ENCODE assay signal across 9 mouse cellular contexts in genomic region chr15:89547321-89547720, GRCm38 (mm10). TPM values are rescaled to one million over a fixed set of nuclear protein-coding genes. Genes with fewer than 3 reads are reported as not detected.
DNase-seq lines count a peak whose midpoint lies in the region; ATAC-seq and TF ChIP-seq lines count a peak whose summit lies in the region.
"Had no signal": no experiment of that assay in that cellular context is flagged by ENCODE, and none has a peak within 500 bp of the region (broad histone marks: within the 10 kb centered on the region; RNA-seq: fewer than 3 reads in every experiment).

No protein-coding gene starts in this region.

- no peak for DNase-seq in heart, adult 8-10 months (ENCODE audit: low spot score)
- no peak for DNase-seq in layer of hippocampus, postnatal 14 days (ENCODE audit: low spot score in 2 of 2)
- no peak for DNase-seq in kidney, postnatal 4 days
- DNase-seq in left cerebral cortex, postnatal 10 days (ENCODE audit: extremely low spot score in 1 of 2, low spot score in 2 of 2), result no peak

- 0 out of 4 replicates have a peak, but pooled peaks cover 0 to 3% of the 10 kb centered on the region in 2 experiments for H3K4me1 ChIP-seq in heart, embryonic 14.5 days (ENCODE audit: control insufficient read depth in 2 of 2, insufficient read depth in 2 of 2, low read length in 2 of 2)
- H3K4me1 ChIP-seq in ES-Bruce4 (ENCODE audit: control insufficient read depth, insufficient read depth, low read length), result no peaks in the 10 kb centered on the region
- peaks cover 20% of the 10 kb centered on the region for H3K4me1 ChIP-seq in forebrain, embryonic 13.5 days
- peaks cover 13% of the 10 kb centered on the region for H3K4me1 ChIP-seq in limb, embryonic 12.5 days (replicated peaks)

- no peak overlapping the region for H3K27ac ChIP-seq in heart, embryonic 14.5 days (replicated peaks in 1 of 2; ENCODE audit: control insufficient read depth in 1 of 2, insufficient read depth in 1 of 2, low read depth in 2 of 2, low read length in 2 of 2)
- H3K27ac ChIP-seq in ES-Bruce4 (ENCODE audit: insufficient read depth, low read length), result no peak overlapping the region
- no peak overlapping the region for H3K27ac ChIP-seq in forebrain, embryonic 13.5 days
- no peak overlapping the region for H3K27ac ChIP-seq in limb, embryonic 12.5 days
- H3K27ac ChIP-seq: liver, embryonic 14.5 days had no signal

- H3K4me2 ChIP-seq in heart, embryonic 14.5 days (ENCODE audit: low read length), result peak overlapping the region; percentile 81
- H3K4me2 ChIP-seq in forebrain, embryonic 13.5 days, result peak overlapping the region; percentile 62
- peak overlapping the region; percentile 62 for H3K4me2 ChIP-seq in limb, embryonic 12.5 days

- intact Hi-C loops in left cerebral cortex, postnatal 10 days (cut with DNase I), result no loop called here

- TF ChIP-seq EP300 in ES-Bruce4 (IDR thresholded peaks at IDR 0.05; ENCODE audit: insufficient read depth, low read depth, low read length), result no peak

- H3K4me3 ChIP-seq in heart, embryonic 14.5 days (ENCODE audit: control insufficient read depth in 1 of 2, insufficient read depth in 1 of 2, low read depth in 1 of 2, low read length in 2 of 2), result peak overlapping the region in 1 of 2 experiments; percentile 44; a peak in 2 of 4 replicates
- peak overlapping the region; percentile 61; the same call in 1 of the 2 replicates for H3K4me3 ChIP-seq in ES-Bruce4 (ENCODE audit: low read depth, low read length)
- H3K4me3 ChIP-seq in forebrain, embryonic 13.5 days, result peak overlapping the region; percentile 35
- H3K4me3 ChIP-seq in limb, embryonic 12.5 days (replicated peaks), result peak overlapping the region; percentile 35

- TF ChIP-seq POLR2A in ES-Bruce4 (IDR thresholded peaks at IDR 0.05; ENCODE audit: insufficient read depth, low read length), result no peak

- no peak overlapping the region for H3K9ac ChIP-seq in heart, embryonic 14.5 days (ENCODE audit: low read length)
- peak overlapping the region; percentile 64 for H3K9ac ChIP-seq in ES-Bruce4 (ENCODE audit: low read depth, poor library complexity, severe bottlenecking)
- H3K9ac ChIP-seq in forebrain, embryonic 13.5 days, result no peak overlapping the region
- H3K9ac ChIP-seq in limb, embryonic 12.5 days (replicated peaks), result peak overlapping the region; percentile 47; the same call in 1 of the 2 replicates
- H3K9ac ChIP-seq: liver, embryonic 14.5 days had no signal

- peaks cover 22% of the 10 kb centered on the region for H3K27me3 ChIP-seq in heart, embryonic 14.5 days (ENCODE audit: control insufficient read depth, insufficient read depth, low read length)
- no peaks in the 10 kb centered on the region for H3K27me3 ChIP-seq in ES-Bruce4 (ENCODE audit: control insufficient read depth, insufficient read depth, low read length, poor library complexity, severe bottlenecking)
- peaks cover 23% of the 10 kb centered on the region for H3K27me3 ChIP-seq in forebrain, embryonic 13.5 days
- H3K27me3 ChIP-seq in limb, embryonic 12.5 days, result peaks cover 41% of the 10 kb centered on the region

- H3K36me3 ChIP-seq in heart, embryonic 14.5 days (ENCODE audit: control insufficient read depth, insufficient read depth, low read length), result peaks cover 22% of the 10 kb centered on the region
- no peaks in the 10 kb centered on the region for H3K36me3 ChIP-seq in ES-Bruce4 (ENCODE audit: control insufficient read depth, insufficient read depth, low read length, poor library complexity, severe bottlenecking)
- H3K36me3 ChIP-seq in forebrain, embryonic 13.5 days (ENCODE audit: poor library complexity, severe bottlenecking), result peaks cover 28% of the 10 kb centered on the region
- peaks cover 44% of the 10 kb centered on the region for H3K36me3 ChIP-seq in limb, embryonic 12.5 days

- no peaks in the 10 kb centered on the region for H3K9me3 ChIP-seq in heart, embryonic 14.5 days (ENCODE audit: control insufficient read depth, low read length)
- peaks cover 11% of the 10 kb centered on the region; the same call in 1 of the 2 replicates for H3K9me3 ChIP-seq in ES-Bruce4 (replicated peaks; ENCODE audit: control insufficient read depth, insufficient read depth, low read length, poor library complexity, severe bottlenecking)
- no peaks in the 10 kb centered on the region for H3K9me3 ChIP-seq in forebrain, embryonic 13.5 days (replicated peaks)
- H3K9me3 ChIP-seq in limb, embryonic 12.5 days, result no peaks in the 10 kb centered on the region

- TF ChIP-seq CTCF in ES-Bruce4 (IDR thresholded peaks at IDR 0.05; ENCODE audit: low read depth, low read length), result no peak

- 49% methylated on average over 8 of the region's 8 CpGs for WGBS in heart, embryonic 14.5 days
- WGBS in forebrain, embryonic 13.5 days, result 48% methylated on average over 8 of the region's 8 CpGs
- WGBS in limb, embryonic 12.5 days, result 46% methylated on average over 8 of the region's 8 CpGs

- no peak for ATAC-seq in heart, embryonic 14.5 days (ENCODE audit: insufficient number of reproducible peaks, insufficient read depth, low FRiP score, low read depth)
- ATAC-seq in forebrain, embryonic 13.5 days, result peak; percentile 2; the same call in 1 of the 2 replicates
- no peak for ATAC-seq in limb, embryonic 12.5 days (ENCODE audit: insufficient number of reproducible peaks, insufficient read depth, low FRiP score, low TSS enrichment, low read depth)

RNA-seq across cellular contexts. Expression of gene Acr, which starts 20.8 kb away (rescaled TPM):
- 0.39 and 0.49 TPM in 2 replicates for polyA plus RNA-seq in heart, embryonic 14.5 days (2014; fragmentation: Nextera tagmentation; extraction: Ambion mirVana)
- under 1 TPM in 3 of 4 experiments, not detected in 1; 0.19 to 0.41 (median 0.28) TPM for total RNA-seq in heart, adult 8-10 months (2022)
- polyA plus RNA-seq in ES-Bruce4 (2011; ENCODE audit: insufficient read depth, insufficient read length, low read depth, missing spikeins), result not detected in 2 replicates
- polyA plus RNA-seq in forebrain, embryonic 13.5 days (2015; fragmentation: Nextera tagmentation; extraction: Ambion mirVana), result 1.2 and 1.8 TPM in 2 replicates
- polyA plus RNA-seq in limb, embryonic 12.5 days (2016; fragmentation: Nextera tagmentation; extraction: Ambion mirVana), result 0.28 TPM in 1 of 2 replicates, not detected in the other
- 1 to 10 TPM in 1 of 2 experiments, under 1 TPM in 1; 0.65 to 2.4 TPM for total RNA-seq in layer of hippocampus, postnatal 14 days (2021)
- total RNA-seq in left cerebral cortex, postnatal 10 days (2021), result 1 to 10 TPM; 2.0 to 3.0 TPM

RNA-seq across cellular contexts. Expression of gene Rabl2, which starts 44.4 kb away (rescaled TPM):
- 17.2 and 20.3 TPM in 2 replicates for polyA plus RNA-seq in heart, embryonic 14.5 days (2014; fragmentation: Nextera tagmentation; extraction: Ambion mirVana)
- total RNA-seq in heart, adult 8-10 months (2022), result 1 to 10 TPM; 4.4 to 6.6 (median 5.4) TPM
- polyA plus RNA-seq in ES-Bruce4 (2011; ENCODE audit: insufficient read depth, insufficient read length, low read depth, missing spikeins), result 9.7 and 12.6 TPM in 2 replicates
- 55.1 and 56.4 TPM in 2 replicates for polyA plus RNA-seq in forebrain, embryonic 13.5 days (2015; fragmentation: Nextera tagmentation; extraction: Ambion mirVana)
- polyA plus RNA-seq in limb, embryonic 12.5 days (2016; fragmentation: Nextera tagmentation; extraction: Ambion mirVana), result 48.9 and 53.0 TPM in 2 replicates
- 10 to 100 TPM; 30.8 to 32.7 TPM for total RNA-seq in layer of hippocampus, postnatal 14 days (2021)
- total RNA-seq in left cerebral cortex, postnatal 10 days (2021), result 10 to 100 TPM; 36.4 to 39.0 TPM

RNA-seq across cellular contexts. Expression of gene Shank3, which starts 47.9 kb away (rescaled TPM):
- polyA plus RNA-seq in heart, embryonic 14.5 days (2014; fragmentation: Nextera tagmentation; extraction: Ambion mirVana), result 2.2 and 2.4 TPM in 2 replicates
- total RNA-seq in heart, adult 8-10 months (2022), result 10 to 100 TPM; 36.3 to 53.5 (median 43.5) TPM
- polyA plus RNA-seq in ES-Bruce4 (2011; ENCODE audit: insufficient read depth, insufficient read length, low read depth, missing spikeins), result 4.4 and 5.6 TPM in 2 replicates
- polyA plus RNA-seq in forebrain, embryonic 13.5 days (2015; fragmentation: Nextera tagmentation; extraction: Ambion mirVana), result 7.1 and 9.5 TPM in 2 replicates
- polyA plus RNA-seq in limb, embryonic 12.5 days (2016; fragmentation: Nextera tagmentation; extraction: Ambion mirVana), result 2.4 and 3.2 TPM in 2 replicates
- 100 to 1,000 TPM; 271 to 274 TPM for total RNA-seq in layer of hippocampus, postnatal 14 days (2021)
- total RNA-seq in left cerebral cortex, postnatal 10 days (2021), result 100 to 1,000 TPM; 196 to 197 TPM

Comparison
In these comparisons a context has a peak if more than half of its experiments do, and no peak if none do; other contexts are left out.
1. H3K9ac ChIP-seq: peak in ES-Bruce4 (single experiment) and limb, embryonic 12.5 days (single experiment); none in heart, embryonic 14.5 days (single experiment) and forebrain, embryonic 13.5 days (single experiment).
2. Peak in every context shown above with its lines, with median percentiles within 50 percentile points of each other: H3K4me2 ChIP-seq.